Mouse (Mus musculus) hindbrain, embryonic 14.5 days (tissue): ENCODE results near the gene Gale. TPM values are rescaled to one million over a fixed set of nuclear protein-coding genes. Genes with fewer than 3 reads are reported as not detected.

Source experiments
- ATAC-seq: fragments of 200-750 bp; cut with Nextera tagmentation; 2 replicates; pipeline ENCODE4 v1.8.0; 2017; ENCODE audit warnings: moderate number of reproducible peaks, mild to moderate bottlenecking, moderate TSS enrichment, moderate library complexity; ENCODE audit not compliant: low FRiP score
- DNase-seq: peaks from one replicate; pipeline ENCODE4 v3.0.0-alpha.2; 2015; ENCODE audit warnings: low spot score
- H3K27ac ChIP-seq: fragments of 300-500 bp; sonication (generic); 2 replicates; pipeline ENCODE4 v1.5.1; 2014; ENCODE audit warnings: mild to moderate bottlenecking, moderate library complexity
- H3K27me3 ChIP-seq: fragments of 300-500 bp; sonication (generic); 2 replicates; pipeline ENCODE4 v1.6.1; 2014; ENCODE audit warnings: mild to moderate bottlenecking, low read length, mixed read lengths; ENCODE audit not compliant: control insufficient read depth, insufficient read depth
- H3K36me3 ChIP-seq: fragments of 300-500 bp; sonication (generic); replicated peaks from 2 replicates; pipeline ENCODE4 v1.6.1; 2014; ENCODE audit not compliant: control insufficient read depth, insufficient read depth
- H3K4me1 ChIP-seq: fragments of 300-500 bp; sonication (generic); replicated peaks from 2 replicates; pipeline ENCODE4 v1.6.1; 2014; ENCODE audit warnings: antibody characterized with exemption, low read length, mixed read lengths; ENCODE audit not compliant: control insufficient read depth, insufficient read depth
- H3K4me2 ChIP-seq: fragments of 300-500 bp; sonication (generic); replicated peaks from 2 replicates; pipeline ENCODE4 v1.6.1; 2014; ENCODE audit warnings: mild to moderate bottlenecking, moderate library complexity
- H3K4me3 ChIP-seq: fragments of 300-500 bp; sonication (generic); replicated peaks from 2 replicates; pipeline ENCODE4 v1.5.1; 2014; ENCODE audit warnings: mild to moderate bottlenecking, low read length
- H3K9ac ChIP-seq: fragments of 300-500 bp; sonication (generic); 2 replicates; pipeline ENCODE4 v1.6.1; 2014
- H3K9me3 ChIP-seq: fragments of 300-500 bp; sonication (generic); 2 replicates; pipeline ENCODE4 v1.6.1; 2016; ENCODE audit warnings: low read length; ENCODE audit not compliant: control insufficient read depth
- WGBS: fragments of 180-500 bp; shearing (Covaris S2); extraction: QIAGEN DNeasy Blood & Tissue Kit; methylation state at CpG from one replicate; pipeline ENCODE4 v1.1.7; 2014; 5-methylcytosine and 5-hydroxymethylcytosine counted together
- polyA plus RNA-seq: library from polyadenylated mRNA; unstranded; fragments of >200 nt; fragmentation: Nextera tagmentation; extraction: Ambion mirVana; gene quantifications from 2 replicates; pipeline ENCODE4 v1.2.1, GENCODE M21; 2014

Gale gene
- polyA plus RNA-seq, 1 experiment from 2014 or later = 42.9 TPM

DNA sequence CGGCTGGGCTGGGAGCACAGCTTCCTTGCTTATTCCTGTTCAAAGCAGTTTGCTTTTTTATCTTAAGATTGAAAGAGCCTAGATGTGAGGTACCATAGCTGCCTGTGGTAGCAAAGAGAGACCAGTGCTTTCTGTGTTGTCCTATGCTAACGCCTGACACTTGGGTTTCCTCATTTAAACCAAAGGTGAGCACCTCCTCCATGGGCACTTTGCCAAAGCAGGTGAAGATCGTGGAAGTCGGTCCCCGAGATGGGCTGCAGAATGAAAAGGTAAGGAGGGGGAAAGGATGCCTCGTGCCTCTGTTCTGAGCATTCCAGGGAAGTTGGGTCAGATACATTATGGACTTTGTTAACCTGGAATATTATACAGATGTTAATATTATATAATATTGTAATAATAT is 13.2 kb upstream of the Gale start:
- WGBS = 89% methylated on average over 6 of the region's 6 CpGs
- H3K27ac ChIP-seq = no peak overlapping the region
- DNase-seq = no peak

GRCm38 (mm10) chr4:135951505-135951904 is 12.0 kb upstream of the Gale start:
- H3K27ac ChIP-seq = no peak overlapping the region
- no peaks in the 10 kb centered on the region for H3K27me3 ChIP-seq
- H3K36me3 ChIP-seq = peaks cover 39% of the 10 kb centered on the region
- no peak overlapping the region for H3K4me3 ChIP-seq
- H3K9me3 ChIP-seq = no peaks in the 10 kb centered on the region
- ATAC-seq (no peak), DNase-seq (no peak)
- H3K4me1 ChIP-seq = 0 out of 2 replicates have a peak, but pooled peaks cover 7% of the 10 kb centered on the region
- no peak overlapping the region for H3K4me2 ChIP-seq
- H3K9ac ChIP-seq = no peak overlapping the region
- WGBS = 89% methylated on average over 3 of the region's 3 CpGs

More for the DNA sequence above, 13.2 kb upstream of the Gale start:
- H3K9ac ChIP-seq = no peak overlapping the region
- no peak overlapping the region for H3K4me3 ChIP-seq
- no peak overlapping the region for H3K4me2 ChIP-seq
- H3K9me3 ChIP-seq = no peaks in the 10 kb centered on the region
- peaks cover 12% of the 10 kb centered on the region for H3K4me1 ChIP-seq
- peaks cover 31% of the 10 kb centered on the region for H3K36me3 ChIP-seq
- no peak for ATAC-seq
- no peaks in the 10 kb centered on the region for H3K27me3 ChIP-seq

GRCm38 (mm10) chr4:135953179-135953578 is 10.3 kb upstream of the Gale start:
- 94% methylated on average over 3 of the region's 3 CpGs for WGBS
- no peak overlapping the region for H3K27ac ChIP-seq
- peaks cover 52% of the 10 kb centered on the region for H3K36me3 ChIP-seq
- H3K4me3 ChIP-seq = no peak overlapping the region
- no peaks in the 10 kb centered on the region for H3K9me3 ChIP-seq
- DNase-seq = no peak
- 0 out of 2 replicates have a peak, but pooled peaks cover 3% of the 10 kb centered on the region for H3K4me1 ChIP-seq
- H3K9ac ChIP-seq = no peak overlapping the region
- H3K4me2 ChIP-seq = no peak overlapping the region
- no peaks in the 10 kb centered on the region for H3K27me3 ChIP-seq
- no peak for ATAC-seq

- Histone ChIP-seq H3K4me2 (no peak overlapping the region), H3K36me3 (peaks cover 62% of the 10 kb centered on the region), H3K27me3 (no peaks in the 10 kb centered on the region), H3K4me3 (no peak overlapping the region), H3K27ac (no peak overlapping the region), H3K4me1 (no peaks in the 10 kb centered on the region), H3K9me3 (no peaks in the 10 kb centered on the region), H3K9ac (no peak overlapping the region)
- 7% methylated on average over 2 of the region's 2 CpGs for WGBS
- DNase-seq (peak; percentile 87), ATAC-seq (no peak)
Measured at GRCm38 (mm10) chr4:135954241-135954640, 9.3 kb upstream of the Gale start.

DNA sequence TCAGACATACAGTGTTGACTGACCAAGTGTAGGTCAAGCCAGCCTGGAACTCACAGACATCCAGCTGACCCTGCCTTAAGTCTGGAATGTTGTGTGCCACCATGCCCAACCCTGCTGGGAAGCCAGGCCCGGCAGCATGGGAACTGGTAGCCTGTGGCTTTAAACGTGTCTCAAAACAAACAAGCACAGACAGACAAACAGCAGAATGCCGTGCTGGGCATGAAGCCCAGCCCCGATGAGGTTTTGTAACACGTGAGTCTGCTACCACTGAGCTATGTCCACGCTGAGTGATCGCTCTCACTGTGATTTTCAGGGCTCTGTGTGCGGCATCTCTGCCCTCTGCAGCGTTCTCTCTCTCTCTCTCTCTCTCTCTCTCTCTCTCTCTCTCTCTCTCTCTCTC is 7.6 kb upstream of the Gale start:
- no peak for ATAC-seq
- H3K9me3 ChIP-seq = no peaks in the 10 kb centered on the region
- H3K27me3 ChIP-seq = no peaks in the 10 kb centered on the region
- H3K9ac ChIP-seq = no peak overlapping the region
- DNase-seq = no peak
- H3K27ac ChIP-seq = no peak overlapping the region
- no peaks in the 10 kb centered on the region for H3K4me1 ChIP-seq
- H3K4me2 ChIP-seq = no peak overlapping the region
- peaks cover 70% of the 10 kb centered on the region for H3K36me3 ChIP-seq
- WGBS = 86% methylated on average over 9 of the region's 9 CpGs
- no peak overlapping the region for H3K4me3 ChIP-seq

GRCm38 (mm10) chr4:135958354-135958753 is 5.2 kb upstream of the Gale start:
- H3K9me3 ChIP-seq = no peaks in the 10 kb centered on the region
- 57% methylated on average over 8 of the region's 8 CpGs for WGBS
- peaks cover 6% of the 10 kb centered on the region; the same call in 1 of the 2 replicates for H3K4me1 ChIP-seq
- H3K27me3 ChIP-seq = no peaks in the 10 kb centered on the region
- no peak overlapping the region for H3K9ac ChIP-seq
- ATAC-seq = no peak
- H3K4me2 ChIP-seq = no peak overlapping the region
- no peak for DNase-seq
- peaks cover 53% of the 10 kb centered on the region for H3K36me3 ChIP-seq
- no peak overlapping the region for H3K27ac ChIP-seq
- H3K4me3 ChIP-seq = no peak overlapping the region

- no peak for ATAC-seq
- H3K4me3 ChIP-seq = no peak overlapping the region
- peaks cover 17% of the 10 kb centered on the region for H3K4me1 ChIP-seq
- no peaks in the 10 kb centered on the region for H3K27me3 ChIP-seq
- H3K4me2 ChIP-seq = no peak overlapping the region
- peaks cover 38% of the 10 kb centered on the region for H3K36me3 ChIP-seq
- WGBS = 27% methylated on average over 5 of the region's 5 CpGs
- DNase-seq = peak; percentile 78
- no peak overlapping the region for H3K9ac ChIP-seq
- no peaks in the 10 kb centered on the region for H3K9me3 ChIP-seq
- H3K27ac ChIP-seq = no peak overlapping the region
Measured at GRCm38 (mm10) chr4:135960717-135961116, 2.8 kb upstream of the Gale start.

GRCm38 (mm10) chr4:135961709-135962108 is 1.8 kb upstream of the Gale start:
- Histone ChIP-seq H3K9me3 (no peaks in the 10 kb centered on the region), H3K4me3 (no peak overlapping the region), H3K4me2 (no peak overlapping the region), H3K9ac (no peak overlapping the region), H3K27me3 (no peaks in the 10 kb centered on the region), H3K27ac (no peak overlapping the region), H3K36me3 (peaks cover 41% of the 10 kb centered on the region), H3K4me1 (peaks cover 17% of the 10 kb centered on the region)
- no peak for ATAC-seq
- DNase-seq = no peak
- 90% methylated on average over 5 of the region's 5 CpGs for WGBS

DNA sequence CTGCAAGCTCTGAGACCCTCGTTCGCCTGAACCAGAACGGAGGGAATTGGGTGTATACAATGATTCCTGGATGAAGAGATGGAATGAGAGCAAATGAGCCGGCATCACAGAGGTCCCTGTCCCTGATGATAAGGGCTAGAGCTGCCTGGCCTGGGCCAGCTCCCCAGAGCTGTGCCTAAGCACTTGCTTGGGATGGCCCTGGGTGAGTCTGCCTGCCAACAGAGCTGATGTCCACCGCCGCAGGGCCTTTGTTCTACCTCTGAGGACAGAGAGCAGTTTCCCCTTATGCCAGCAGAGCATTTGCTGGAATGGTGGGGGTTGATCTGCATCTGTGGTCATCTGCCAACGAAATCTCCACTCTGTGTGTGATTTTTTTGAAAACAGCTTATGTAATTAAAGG is 1.3 kb upstream of the Gale start:
- no peak overlapping the region for H3K27ac ChIP-seq
- H3K9me3 ChIP-seq = no peaks in the 10 kb centered on the region
- H3K9ac ChIP-seq = no peak overlapping the region
- WGBS = 89% methylated on average over 7 of the region's 7 CpGs
- peak overlapping the region; percentile 92; the same call in 1 of the 2 replicates for H3K4me2 ChIP-seq
- DNase-seq = no peak
- no peak for ATAC-seq
- no peaks in the 10 kb centered on the region for H3K27me3 ChIP-seq
- peaks cover 17% of the 10 kb centered on the region for H3K4me1 ChIP-seq
- peaks cover 42% of the 10 kb centered on the region for H3K36me3 ChIP-seq
- H3K4me3 ChIP-seq = no peak overlapping the region

GRCm38 (mm10) chr4:135962946-135963345 is 581 bp upstream of the Gale start:
- DNase-seq (no peak), ATAC-seq (peak; percentile 5)

More at GRCm38 (mm10) chr4:135962946-135963345, 581 bp upstream of the Gale start:
- Histone ChIP-seq H3K27me3 (no peaks in the 10 kb centered on the region), H3K4me3 (peak overlapping the region; percentile 72), H3K9ac (peak overlapping the region; percentile 91), H3K4me2 (peak overlapping the region; percentile 92), H3K4me1 (peaks cover 17% of the 10 kb centered on the region), H3K36me3 (peaks cover 45% of the 10 kb centered on the region), H3K9me3 (no peaks in the 10 kb centered on the region), H3K27ac (peak overlapping the region; percentile 94)
- WGBS = 6% methylated on average over 15 of the region's 15 CpGs
